9 mouse cellular contexts compared by ENCODE assay signal in genomic region chr9:67264896-67265295, GRCm38 (mm10).
DNase-seq lines count a peak whose midpoint lies in the region; ATAC-seq lines count a peak whose summit lies in the region.
"Had no signal": no experiment of that assay in that cellular context is flagged by ENCODE, and none has a peak within 500 bp of the region (broad histone marks: within the 10 kb centered on the region; RNA-seq: fewer than 3 reads in every experiment).

No protein-coding gene starts in this region.

- no peak for ATAC-seq in heart, embryonic 14.5 days (ENCODE audit: insufficient number of reproducible peaks, insufficient read depth, low FRiP score, low read depth)
- ATAC-seq in neural tube, embryonic 13.5 days (ENCODE audit: low read depth) = 0 out of 2 replicates have a peak, but pooled peaks have one; percentile 40
- no peak for ATAC-seq in kidney, embryonic 15.5 days (replicated peaks; ENCODE audit: low FRiP score)
- ATAC-seq in stomach, embryonic 15.5 days (ENCODE audit: insufficient read depth, low FRiP score, low read depth) = no peak

- no peak overlapping the region for H3K4me2 ChIP-seq in heart, embryonic 14.5 days (ENCODE audit: low read length)
- no peak overlapping the region for H3K4me2 ChIP-seq in neural tube, embryonic 13.5 days
- H3K4me2 ChIP-seq in kidney, embryonic 15.5 days = no peak overlapping the region
- no peak overlapping the region for H3K4me2 ChIP-seq in stomach, embryonic 15.5 days

- H3K9ac ChIP-seq in heart, embryonic 14.5 days (ENCODE audit: low read length) = no peak overlapping the region
- H3K9ac ChIP-seq in neural tube, embryonic 13.5 days = no peak overlapping the region
- no peak overlapping the region for H3K9ac ChIP-seq in kidney, embryonic 15.5 days
- no peak overlapping the region for H3K9ac ChIP-seq in stomach, embryonic 15.5 days

- H3K9me3 ChIP-seq in heart, embryonic 14.5 days (ENCODE audit: control insufficient read depth, low read length) = no peaks in the 10 kb centered on the region
- H3K9me3 ChIP-seq in neural tube, embryonic 13.5 days = no peaks in the 10 kb centered on the region
- no peaks in the 10 kb centered on the region for H3K9me3 ChIP-seq in kidney, embryonic 15.5 days (replicated peaks)
- no peaks in the 10 kb centered on the region for H3K9me3 ChIP-seq in stomach, embryonic 15.5 days

- WGBS in heart, embryonic 14.5 days = 27% methylated on average over 2 of the region's 2 CpGs
- 55% methylated on average over 2 of the region's 2 CpGs for WGBS in neural tube, embryonic 13.5 days
- WGBS in kidney, embryonic 15.5 days = 55% methylated on average over 2 of the region's 2 CpGs
- 54% methylated on average over 2 of the region's 2 CpGs for WGBS in stomach, embryonic 15.5 days

- peak overlapping the region; percentile 22 to 31; a peak in 2 of 4 replicates for H3K27ac ChIP-seq in heart, embryonic 14.5 days (replicated peaks in 1 of 2; ENCODE audit: control insufficient read depth in 1 of 2, insufficient read depth in 1 of 2, low read depth in 2 of 2, low read length in 2 of 2)
- H3K27ac ChIP-seq in neural tube, embryonic 13.5 days (replicated peaks) = peak overlapping the region; percentile 68; the same call in 1 of the 2 replicates
- H3K27ac ChIP-seq in kidney, embryonic 15.5 days = peak overlapping the region; percentile 51; the same call in 1 of the 2 replicates
- peak overlapping the region; percentile 53; the same call in 1 of the 2 replicates for H3K27ac ChIP-seq in stomach, embryonic 15.5 days

- no peak for DNase-seq in heart, adult 11 months
- no peak for DNase-seq in neural tube, embryonic 10.5 days (ENCODE audit: extremely low spot score, low spot score)
- no peak for DNase-seq in B cell, adult 2 months
- DNase-seq in cerebellum, adult 11 months = no peak
- DNase-seq: liver had no signal

- peaks cover 24 to 65% of the 10 kb centered on the region in 2 experiments for H3K4me1 ChIP-seq in heart, embryonic 14.5 days (ENCODE audit: control insufficient read depth in 2 of 2, insufficient read depth in 2 of 2, low read length in 2 of 2)
- peaks cover 31% of the 10 kb centered on the region for H3K4me1 ChIP-seq in neural tube, embryonic 13.5 days (replicated peaks)
- H3K4me1 ChIP-seq in kidney, embryonic 15.5 days = peaks cover 43% of the 10 kb centered on the region
- peaks cover 15% of the 10 kb centered on the region for H3K4me1 ChIP-seq in stomach, embryonic 15.5 days

- H3K4me3 ChIP-seq in heart, embryonic 14.5 days (ENCODE audit: control insufficient read depth in 1 of 2, insufficient read depth in 1 of 2, low read depth in 1 of 2, low read length in 2 of 2) = no peak overlapping the region
- H3K4me3 ChIP-seq in neural tube, embryonic 13.5 days = no peak overlapping the region
- no peak overlapping the region for H3K4me3 ChIP-seq in kidney, embryonic 15.5 days (replicated peaks)
- no peak overlapping the region for H3K4me3 ChIP-seq in stomach, embryonic 15.5 days (replicated peaks)

- H3K27me3 ChIP-seq in heart, embryonic 14.5 days (ENCODE audit: control insufficient read depth, insufficient read depth, low read length) = no peaks in the 10 kb centered on the region
- no peaks in the 10 kb centered on the region for H3K27me3 ChIP-seq in neural tube, embryonic 13.5 days
- peaks cover 5% of the 10 kb centered on the region; the same call in 1 of the 2 replicates for H3K27me3 ChIP-seq in kidney, embryonic 15.5 days
- H3K27me3 ChIP-seq in stomach, embryonic 15.5 days (replicated peaks) = no peaks in the 10 kb centered on the region

- H3K36me3 ChIP-seq in heart, embryonic 14.5 days (ENCODE audit: control insufficient read depth, insufficient read depth, low read length) = peaks cover 29% of the 10 kb centered on the region
- 0 out of 2 replicates have a peak, but pooled peaks cover 3% of the 10 kb centered on the region for H3K36me3 ChIP-seq in neural tube, embryonic 13.5 days
- H3K36me3 ChIP-seq in kidney, embryonic 15.5 days = no peaks in the 10 kb centered on the region
- no peaks in the 10 kb centered on the region for H3K36me3 ChIP-seq in stomach, embryonic 15.5 days
